Mouse (Mus musculus) midbrain, embryonic 10.5 days (tissue): ENCODE measurements around the gene Tnrc18. TPM values are rescaled to one million over a fixed set of nuclear protein-coding genes. Genes with fewer than 3 reads are reported as not detected.

Source experiments
- DNase-seq: peaks from one replicate; pipeline ENCODE4 v3.0.0-alpha.2; 2017; ENCODE audit warnings: low spot score
- H3K27ac ChIP-seq: fragments of 300-500 bp; sonication (generic); replicated peaks from 2 replicates; pipeline ENCODE4 v1.5.1; 2016; ENCODE audit warnings: mild to moderate bottlenecking
- H3K27me3 ChIP-seq: fragments of 300-500 bp; sonication (generic); 2 replicates; pipeline ENCODE4 v1.6.1; 2016; ENCODE audit warnings: low read depth, mild to moderate bottlenecking; ENCODE audit not compliant: poor library complexity, severe bottlenecking
- H3K36me3 ChIP-seq: fragments of 300-500 bp; sonication (generic); 2 replicates; pipeline ENCODE4 v1.6.1; 2016; ENCODE audit warnings: mild to moderate bottlenecking, moderate library complexity
- H3K4me1 ChIP-seq: fragments of 300-500 bp; sonication (generic); 2 replicates; pipeline ENCODE4 v1.6.1; 2016
- H3K4me3 ChIP-seq: fragments of 300-500 bp; sonication (generic); 2 replicates; pipeline ENCODE4 v1.5.1; 2016; ENCODE audit warnings: mild to moderate bottlenecking, moderate library complexity
- H3K9me3 ChIP-seq: fragments of 300-500 bp; sonication (generic); replicated peaks from 2 replicates; pipeline ENCODE4 v1.6.1; 2016; ENCODE audit warnings: mild to moderate bottlenecking
- WGBS: fragments of 180-500 bp; shearing (Covaris S2); methylation state at CpG from one replicate; pipeline ENCODE4 v1.1.7; 2016; 5-methylcytosine and 5-hydroxymethylcytosine counted together
- polyA plus RNA-seq: library from polyadenylated mRNA; unstranded; fragments of >200 nt; fragmentation: Nextera tagmentation; extraction: Ambion mirVana; gene quantifications from 2 replicates; pipeline ENCODE4 v1.2.1, GENCODE M21; 2016

Tnrc18 gene
- polyA plus RNA-seq, 1 experiment from 2014 or later: 18.7 TPM

DNA sequence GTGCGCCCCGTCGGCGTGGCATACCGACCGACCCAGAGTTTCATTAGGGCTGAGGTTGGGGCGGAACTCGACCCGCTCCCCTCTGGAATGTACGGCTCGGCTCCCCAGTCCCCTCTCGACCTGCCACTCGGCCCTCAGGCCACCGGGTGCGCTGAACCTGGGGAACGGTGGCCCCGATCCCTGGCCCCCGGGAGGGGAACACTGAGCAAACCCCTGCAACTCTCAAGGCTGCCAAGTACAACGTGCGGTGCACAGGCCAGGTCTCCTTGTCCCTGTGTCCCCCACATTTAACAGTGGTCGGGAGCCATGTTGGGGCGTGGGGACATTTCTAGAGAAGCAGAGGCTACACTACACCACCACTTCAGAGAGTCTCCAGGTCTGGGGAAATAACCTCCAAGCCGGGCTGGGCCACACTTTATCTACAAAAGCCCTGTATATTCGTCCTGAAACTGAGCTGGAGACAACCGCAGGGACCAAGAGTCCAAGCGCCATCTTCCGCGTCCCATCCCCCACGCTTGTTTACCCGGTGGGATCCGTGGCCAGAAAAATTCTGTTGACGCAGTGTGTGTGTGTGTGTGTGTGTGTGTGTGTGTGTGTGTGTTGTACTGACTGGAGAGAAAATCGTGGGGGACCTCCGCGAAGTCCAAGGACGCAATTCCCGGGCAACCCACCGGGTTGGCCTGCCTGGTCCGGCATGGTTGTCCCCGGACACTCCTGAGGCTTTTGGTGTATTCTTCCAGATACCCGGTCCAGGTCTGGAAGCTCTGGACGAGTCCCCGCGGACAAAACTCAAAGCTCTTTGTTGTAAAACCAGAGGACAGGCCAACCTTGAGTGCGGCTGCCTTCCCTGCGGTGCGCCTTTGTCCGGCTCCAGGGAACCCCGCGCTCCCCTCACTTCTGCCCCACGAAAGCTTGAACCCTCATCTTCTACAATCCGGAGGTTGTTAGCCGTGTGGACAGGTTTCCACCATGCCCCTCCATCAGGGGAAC is 3.1 kb upstream of the Tnrc18 start:
- DNase-seq: peak; percentile 78
- H3K9me3 ChIP-seq: no peaks in the 10 kb centered on the region
- peak overlapping the region; percentile 99 for H3K4me3 ChIP-seq
- under 1% methylated on average over 53 of the region's 53 CpGs for WGBS
- peak overlapping the region; percentile 100 for H3K27ac ChIP-seq
- H3K27me3 ChIP-seq: peaks cover 5% of the 10 kb centered on the region; the same call in 1 of the 2 replicates
- H3K36me3 ChIP-seq: no peaks in the 10 kb centered on the region
- peaks cover 54% of the 10 kb centered on the region for H3K4me1 ChIP-seq

GRCm38 (mm10) chr5:142819385-142820275 is 2.2 kb upstream of the Tnrc18 start:
- WGBS: under 1% methylated on average over 35 of the region's 36 CpGs

GRCm38 (mm10) chr5:142818435-142819360 is 1.2 kb upstream of the Tnrc18 start:
- Histone ChIP-seq H3K27ac (peak overlapping the region; percentile 100), H3K36me3 (peaks cover 10% of the 10 kb centered on the region), H3K4me1 (peaks cover 42% of the 10 kb centered on the region), H3K4me3 (peak overlapping the region; percentile 99), H3K27me3 (no peaks in the 10 kb centered on the region), H3K9me3 (no peaks in the 10 kb centered on the region)
- DNase-seq: peak; percentile 87
- under 1% methylated on average over 43 of the region's 43 CpGs for WGBS

More at GRCm38 (mm10) chr5:142819385-142820275, 2.2 kb upstream of the Tnrc18 start:
- H3K4me3 ChIP-seq: peak overlapping the region; percentile 99
- H3K27me3 ChIP-seq: peaks cover 3% of the 10 kb centered on the region; the same call in 1 of the 2 replicates
- H3K36me3 ChIP-seq: peaks cover 5% of the 10 kb centered on the region
- H3K4me1 ChIP-seq: peaks cover 44% of the 10 kb centered on the region
- DNase-seq: peak; percentile 81
- H3K9me3 ChIP-seq: no peaks in the 10 kb centered on the region
- H3K27ac ChIP-seq: peak overlapping the region; percentile 100

GRCm38 (mm10) chr5:142816811-142817523 is 495 bp downstream of the Tnrc18 start:
- Histone ChIP-seq H3K4me1 (peaks cover 42% of the 10 kb centered on the region), H3K9me3 (no peaks in the 10 kb centered on the region), H3K36me3 (peaks cover 13% of the 10 kb centered on the region), H3K27me3 (no peaks in the 10 kb centered on the region), H3K4me3 (peak overlapping the region; percentile 99), H3K27ac (peak overlapping the region; percentile 100)
- under 1% methylated on average over 71 of the region's 71 CpGs for WGBS
- peak; percentile 80 for DNase-seq

DNA sequence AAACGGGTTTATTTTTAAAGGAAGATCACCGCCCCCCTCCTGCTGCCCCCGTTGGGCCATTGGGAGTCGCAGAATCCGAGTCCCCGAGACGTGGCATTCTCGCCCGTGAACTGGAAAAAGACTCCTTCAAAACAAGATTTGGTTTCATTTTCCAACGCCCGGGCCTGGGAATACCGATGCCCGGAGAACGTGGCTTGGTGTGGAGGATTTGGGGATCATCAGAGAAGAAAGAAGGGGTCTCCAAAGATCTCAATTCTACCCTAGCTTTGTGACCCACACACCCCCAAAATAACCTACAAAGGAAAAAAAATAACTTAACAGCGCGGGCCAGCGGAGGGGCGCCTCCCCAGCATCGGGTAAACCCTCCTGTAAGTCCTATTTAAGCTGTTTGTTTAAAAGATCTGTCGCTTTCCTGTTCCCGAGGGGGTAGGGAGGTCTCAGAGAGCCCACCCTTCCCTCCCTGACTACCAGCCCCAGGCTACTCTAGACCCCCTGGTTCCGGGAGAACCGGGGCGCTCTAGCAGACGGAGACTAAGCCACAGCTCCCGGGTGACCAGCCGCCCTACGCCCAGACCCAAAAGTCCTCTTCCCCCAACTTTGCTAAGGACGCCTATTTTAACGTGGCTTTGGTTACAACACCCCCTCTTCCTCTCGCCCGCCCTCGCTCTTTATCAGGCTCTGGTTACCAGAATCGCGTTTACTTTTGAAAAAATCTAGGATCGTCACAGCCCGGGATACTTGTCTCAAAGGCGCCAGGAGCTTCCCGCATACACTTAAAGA is 1.2 kb downstream of the Tnrc18 start:
- Histone ChIP-seq H3K36me3 (peaks cover 17% of the 10 kb centered on the region), H3K4me3 (peak overlapping the region; percentile 99), H3K27ac (peak overlapping the region; percentile 100), H3K27me3 (no peaks in the 10 kb centered on the region), H3K9me3 (no peaks in the 10 kb centered on the region), H3K4me1 (peaks cover 43% of the 10 kb centered on the region)
- WGBS: under 1% methylated on average over 39 of the region's 39 CpGs
- peak; percentile 55 for DNase-seq

DNA sequence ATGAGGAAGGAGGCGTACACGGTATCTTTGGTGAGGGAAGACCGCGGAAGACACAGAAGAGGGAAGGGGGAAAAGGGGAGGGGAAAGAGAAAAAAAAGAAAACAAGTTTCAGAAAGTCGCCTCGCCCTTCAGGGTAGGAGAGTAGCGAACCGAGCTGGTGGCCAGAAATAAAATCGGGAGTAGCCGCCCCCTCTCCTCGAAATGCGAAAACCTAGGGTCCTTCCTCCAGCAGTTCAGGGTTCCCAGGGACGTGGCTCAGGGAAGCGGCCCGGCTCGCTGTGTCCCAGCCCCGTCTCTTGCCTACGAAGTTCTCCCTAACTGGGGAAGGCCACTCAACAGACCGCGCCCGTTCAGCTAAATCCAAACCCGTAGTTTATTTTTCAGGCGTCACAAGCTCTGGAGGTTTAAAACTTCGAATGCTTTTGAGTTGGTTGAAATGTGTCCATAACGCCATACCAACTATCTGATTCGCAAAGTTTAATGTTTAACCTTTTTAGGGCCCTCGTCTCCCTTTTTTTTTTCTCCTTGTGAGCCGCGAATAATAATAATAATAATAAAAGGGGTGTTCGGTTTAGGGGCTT is 2.0 kb downstream of the Tnrc18 start:
- Histone ChIP-seq H3K27me3 (no peaks in the 10 kb centered on the region), H3K27ac (peak overlapping the region; percentile 100), H3K36me3 (peaks cover 17% of the 10 kb centered on the region), H3K9me3 (no peaks in the 10 kb centered on the region), H3K4me1 (peaks cover 50% of the 10 kb centered on the region), H3K4me3 (peak overlapping the region; percentile 99)
- DNase-seq: peak; percentile 43
- WGBS: under 1% methylated on average over 30 of the region's 30 CpGs

GRCm38 (mm10) chr5:142814711-142815420 is 2.6 kb downstream of the Tnrc18 start:
- H3K27ac ChIP-seq: peak overlapping the region; percentile 100
- H3K4me3 ChIP-seq: peak overlapping the region; percentile 99
- DNase-seq: peak; percentile 54
- H3K36me3 ChIP-seq: peaks cover 19% of the 10 kb centered on the region
- no peaks in the 10 kb centered on the region for H3K9me3 ChIP-seq
- no peaks in the 10 kb centered on the region for H3K27me3 ChIP-seq
- H3K4me1 ChIP-seq: peaks cover 56% of the 10 kb centered on the region
- under 1% methylated on average over 62 of the region's 62 CpGs for WGBS

DNA sequence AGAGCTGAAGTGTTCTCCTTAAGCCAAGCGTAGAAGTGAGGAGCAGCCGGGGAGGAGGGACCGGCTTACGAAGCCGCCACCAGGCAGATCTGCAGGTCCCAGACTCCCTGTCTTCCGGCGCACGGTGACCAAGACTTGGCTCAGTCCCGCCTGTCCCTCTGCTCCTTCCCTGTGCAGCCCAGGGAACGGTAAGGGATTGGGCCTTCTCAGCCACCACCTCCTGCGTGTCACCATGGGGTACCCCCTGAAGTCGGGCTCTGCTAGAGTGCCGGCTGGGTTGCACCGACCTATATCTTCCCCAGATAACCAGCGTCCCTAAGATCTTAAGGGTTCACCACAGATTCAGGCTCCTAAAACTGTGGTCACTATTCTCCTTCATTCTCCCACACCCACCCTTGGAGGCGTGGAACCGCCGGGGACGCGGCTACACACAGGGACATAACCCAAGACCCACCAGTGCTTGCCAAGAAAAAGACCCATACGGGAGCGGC is 3.3 kb downstream of the Tnrc18 start:
- H3K27me3 ChIP-seq: no peaks in the 10 kb centered on the region
- under 1% methylated on average over 22 of the region's 22 CpGs for WGBS
- peaks cover 63% of the 10 kb centered on the region for H3K4me1 ChIP-seq
- H3K27ac ChIP-seq: peak overlapping the region; percentile 100
- peaks cover 26% of the 10 kb centered on the region for H3K36me3 ChIP-seq
- H3K9me3 ChIP-seq: no peaks in the 10 kb centered on the region
- H3K4me3 ChIP-seq: peak overlapping the region; percentile 99
- DNase-seq: no peak

GRCm38 (mm10) chr5:142813722-142814111 is 3.7 kb downstream of the Tnrc18 start:
- Histone ChIP-seq H3K9me3 (no peaks in the 10 kb centered on the region; the same call in 1 of the 2 replicates), H3K4me1 (peaks cover 62% of the 10 kb centered on the region), H3K27me3 (no peaks in the 10 kb centered on the region), H3K36me3 (peaks cover 30% of the 10 kb centered on the region), H3K27ac (peak overlapping the region; percentile 100), H3K4me3 (peak overlapping the region; percentile 99)
- no peak for DNase-seq
- under 1% methylated on average over 23 of the region's 23 CpGs for WGBS
